Mouse (Mus musculus) forebrain, embryonic 12.5 days (tissue): ENCODE results near the gene Efhd1. TPM values are rescaled to one million over a fixed set of nuclear protein-coding genes. Genes with fewer than 3 reads are reported as not detected.
A peak's percentile ranks its signal among the peaks of the same experiment; 100 is the strongest.

Source experiments
- ATAC-seq: fragments of 200-750 bp; cut with Nextera tagmentation; 2 replicates; pipeline ENCODE4 v1.8.0; 2017; ENCODE audit warnings: moderate TSS enrichment; ENCODE audit not compliant: low FRiP score
- H3K27ac ChIP-seq: fragments of 300-500 bp; sonication (generic); 2 replicates; pipeline ENCODE4 v1.5.1; 2016; ENCODE audit warnings: mild to moderate bottlenecking
- H3K27me3 ChIP-seq: fragments of 300-500 bp; sonication (generic); 2 replicates; pipeline ENCODE4 v1.6.1; 2016; ENCODE audit warnings: mild to moderate bottlenecking
- H3K36me3 ChIP-seq: fragments of 300-500 bp; sonication (generic); replicated peaks from 2 replicates; pipeline ENCODE4 v1.6.1; 2016; ENCODE audit warnings: mild to moderate bottlenecking
- H3K4me1 ChIP-seq: fragments of 300-500 bp; sonication (generic); 2 replicates; pipeline ENCODE4 v1.6.1; 2016
- H3K4me2 ChIP-seq: fragments of 300-500 bp; sonication (generic); 2 replicates; pipeline ENCODE4 v1.6.1; 2016; ENCODE audit warnings: mild to moderate bottlenecking, moderate library complexity
- H3K4me3 ChIP-seq: fragments of 300-500 bp; sonication (generic); replicated peaks from 2 replicates; pipeline ENCODE4 v1.5.1; 2016; ENCODE audit warnings: mild to moderate bottlenecking
- H3K9ac ChIP-seq: fragments of 300-500 bp; sonication (generic); 2 replicates; pipeline ENCODE4 v1.6.1; 2016; ENCODE audit warnings: mild to moderate bottlenecking
- H3K9me3 ChIP-seq: fragments of 300-500 bp; sonication (generic); 2 replicates; pipeline ENCODE4 v1.6.1; 2016
- WGBS: fragments of 180-500 bp; shearing (Covaris S2); methylation state at CpG from one replicate; pipeline ENCODE4 v1.1.7; 2016; 5-methylcytosine and 5-hydroxymethylcytosine counted together
- polyA plus RNA-seq: library from polyadenylated mRNA; unstranded; fragments of >200 nt; fragmentation: Nextera tagmentation; extraction: Ambion mirVana; gene quantifications from 2 replicates; pipeline ENCODE4 v1.2.1, GENCODE M21; 2016

Gene Efhd1
- polyA plus RNA-seq: 1.5 and 1.6 TPM in 2 replicates

DNA sequence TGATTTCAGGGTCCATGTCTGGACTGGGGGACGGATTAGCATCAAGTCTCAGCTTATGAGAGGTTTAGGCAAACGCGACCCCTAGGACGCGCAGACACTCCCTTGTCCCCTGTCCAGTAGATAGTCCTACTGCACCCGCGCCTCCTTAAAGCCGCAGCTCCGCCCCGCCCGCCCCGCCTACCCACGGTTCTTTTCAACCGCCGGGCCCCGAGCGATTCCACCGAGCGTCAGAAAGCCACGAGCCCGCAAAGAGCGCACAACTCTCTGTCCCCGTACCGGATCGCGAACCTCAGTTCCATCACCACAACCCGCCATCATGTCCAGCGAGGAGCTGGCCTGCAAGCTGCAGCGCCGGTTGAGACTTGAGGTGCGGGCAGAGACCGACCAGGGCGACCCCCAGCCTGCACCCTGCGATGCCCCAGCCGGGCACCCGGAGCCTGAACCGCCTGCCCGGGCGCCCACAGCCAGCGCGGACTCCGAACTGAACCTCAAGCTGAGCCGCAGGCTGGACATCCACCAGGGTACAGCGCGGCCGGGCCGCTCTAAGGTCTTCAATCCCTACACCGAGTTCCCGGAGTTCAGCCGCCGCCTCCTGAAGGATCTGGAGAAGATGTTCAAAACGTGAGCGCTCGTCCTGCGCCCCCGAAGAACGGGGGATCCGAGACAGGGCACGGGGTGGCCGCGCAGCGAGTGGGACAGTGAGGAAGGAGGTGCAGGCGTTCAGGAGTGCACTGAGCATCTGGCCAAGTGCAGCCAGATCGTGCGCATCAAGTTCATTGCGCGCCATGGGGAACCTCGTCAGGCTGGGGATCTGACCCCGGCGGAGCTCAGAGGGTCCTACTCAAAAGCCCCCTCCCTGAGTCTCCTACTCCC is at the start of gene Efhd1:
Efhd1 (plus strand) TSS at position 230 of the 873 bp plus-strand sequence.
- Histone ChIP-seq H3K4me1 (peaks cover 32% of the 10 kb centered on the region), H3K27ac (no peak within 1 kb of the TSS), H3K4me2 (peak within 1 kb of the TSS; percentile 99), H3K27me3 (peaks cover 81% of the 10 kb centered on the region), H3K36me3 (no peaks in the 10 kb centered on the region), H3K9me3 (no peaks in the 10 kb centered on the region), H3K9ac (peak within 1 kb of the TSS; percentile 60), H3K4me3 (peak within 1 kb of the TSS; percentile 55)
- peak; percentile 54 for ATAC-seq
- WGBS: under 1% methylated on average over 70 of the region's 70 CpGs

DNA sequence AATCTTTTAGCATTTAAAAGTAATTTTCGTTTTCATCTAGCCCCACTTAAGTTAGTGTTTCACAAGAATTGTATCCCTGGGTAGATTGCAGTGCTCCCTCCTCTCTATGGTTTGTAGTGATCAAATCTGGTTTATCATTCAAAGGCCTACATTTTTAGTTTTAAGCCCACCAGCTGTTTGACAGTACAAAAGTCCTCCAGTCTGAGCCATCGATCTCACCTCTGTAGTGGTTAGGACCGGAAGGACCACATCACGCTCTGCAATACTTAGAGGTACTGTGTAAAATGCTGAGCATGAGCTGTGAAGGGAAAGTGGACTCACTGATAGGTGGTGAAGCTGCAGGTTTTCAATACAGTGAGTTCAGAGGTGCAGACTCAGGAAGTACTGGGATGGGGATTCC is 49.4 kb upstream of the Efhd1 start:
- no peak for ATAC-seq
- peak overlapping the region; percentile 95 for H3K9ac ChIP-seq
- 50% methylated on average over 4 of the region's 4 CpGs for WGBS

DNA sequence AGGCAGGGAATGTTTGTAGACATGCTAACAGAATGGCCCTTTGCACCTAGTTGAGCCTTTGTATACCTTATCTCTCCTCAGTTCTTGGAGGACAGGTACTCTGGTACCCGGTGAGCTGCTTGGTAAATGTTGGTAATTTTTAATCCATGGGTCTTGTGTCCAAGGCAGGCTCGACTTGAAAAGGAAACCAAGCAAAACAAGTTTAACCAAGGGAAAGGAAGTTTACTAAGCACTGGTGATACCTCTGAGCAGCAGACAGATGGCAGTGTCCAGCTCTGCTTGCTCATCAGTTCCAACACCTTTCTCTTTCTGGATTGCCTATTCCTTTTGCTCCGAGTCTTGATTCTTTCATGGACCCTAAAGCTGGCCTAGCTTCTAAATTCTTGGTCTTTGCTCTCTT is 46.2 kb upstream of the Efhd1 start:
- H3K9me3 ChIP-seq: no peaks in the 10 kb centered on the region
- H3K4me1 ChIP-seq: peaks cover 33% of the 10 kb centered on the region
- 79% methylated on average over 3 of the region's 3 CpGs for WGBS
- H3K27ac ChIP-seq: no peak overlapping the region
- no peaks in the 10 kb centered on the region for H3K27me3 ChIP-seq
- no peak overlapping the region for H3K4me2 ChIP-seq
- ATAC-seq: no peak
- no peak overlapping the region for H3K4me3 ChIP-seq
- no peak overlapping the region for H3K9ac ChIP-seq
- H3K36me3 ChIP-seq: peaks cover 40% of the 10 kb centered on the region

More for the DNA sequence above, 49.4 kb upstream of the Efhd1 start:
- peak overlapping the region; percentile 86 for H3K4me3 ChIP-seq
- peaks cover 9% of the 10 kb centered on the region for H3K36me3 ChIP-seq
- H3K27ac ChIP-seq: peak overlapping the region; percentile 98
- H3K27me3 ChIP-seq: 0 out of 2 replicates have a peak, but pooled peaks cover under 1% of the 10 kb centered on the region
- peak overlapping the region; percentile 79 for H3K4me2 ChIP-seq
- no peaks in the 10 kb centered on the region for H3K9me3 ChIP-seq
- peaks cover 34% of the 10 kb centered on the region for H3K4me1 ChIP-seq

DNA sequence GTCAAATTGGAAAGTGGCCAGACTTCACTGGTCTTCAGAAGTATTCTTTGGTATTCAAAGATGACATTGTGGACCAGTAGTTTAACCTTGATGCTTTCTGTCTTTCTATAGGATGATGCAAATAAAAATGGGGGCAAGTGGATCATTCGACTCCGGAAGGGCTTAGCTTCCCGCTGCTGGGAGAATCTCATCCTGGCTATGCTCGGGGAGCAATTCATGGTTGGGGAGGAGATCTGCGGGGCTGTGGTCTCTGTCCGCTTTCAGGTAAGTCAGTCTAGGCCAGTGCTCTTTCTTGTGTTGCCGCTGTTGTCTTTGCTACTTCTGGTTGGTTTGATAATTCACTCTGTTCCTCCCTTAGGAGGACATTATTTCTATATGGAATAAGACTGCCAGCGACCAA is 38.4 kb upstream of the Efhd1 start:
- Histone ChIP-seq H3K4me1 (no peaks in the 10 kb centered on the region), H3K27me3 (no peaks in the 10 kb centered on the region), H3K36me3 (peaks cover 97% of the 10 kb centered on the region), H3K9me3 (no peaks in the 10 kb centered on the region), H3K4me3 (no peak overlapping the region), H3K4me2 (no peak overlapping the region), H3K27ac (no peak overlapping the region), H3K9ac (no peak overlapping the region)
- ATAC-seq: no peak
- WGBS: 93% methylated on average over 8 of the region's 8 CpGs

DNA sequence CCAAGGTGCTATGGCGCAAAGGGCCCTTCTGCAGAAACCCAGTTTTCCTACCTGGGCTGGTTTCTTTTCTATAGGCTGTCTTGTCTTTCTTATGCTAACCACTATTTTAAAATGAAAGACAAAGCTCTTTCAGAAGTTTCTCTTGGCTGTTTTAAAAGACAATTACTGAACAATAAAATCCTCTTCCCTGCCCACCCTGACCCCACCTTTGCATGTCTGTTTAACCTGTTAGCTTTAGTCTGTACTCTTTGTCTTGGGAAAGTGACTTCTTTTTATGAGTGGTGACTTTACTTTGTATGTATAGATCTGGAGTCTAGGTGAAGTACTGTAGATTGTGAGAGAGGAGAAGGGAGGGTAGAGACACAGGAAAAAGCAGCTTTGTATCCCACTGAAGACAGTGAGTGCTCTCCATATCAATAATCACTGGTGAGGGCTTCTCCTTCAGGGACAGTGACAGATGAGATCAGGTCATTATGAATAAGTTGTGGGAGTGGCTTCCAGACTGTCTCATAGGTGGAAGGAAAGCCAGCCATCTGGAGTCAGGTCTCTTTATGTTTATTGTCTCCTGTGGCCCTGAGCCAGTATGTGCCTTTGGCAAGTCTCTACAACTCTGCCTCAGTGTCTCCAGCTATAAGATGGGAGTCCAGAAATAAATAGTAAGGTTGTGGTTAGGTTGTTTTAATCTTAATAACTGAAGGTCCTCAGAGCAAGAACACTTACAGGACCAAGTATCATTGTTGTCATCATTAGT is 37.6 kb upstream of the Efhd1 start:
- no peaks in the 10 kb centered on the region for H3K4me1 ChIP-seq
- H3K36me3 ChIP-seq: peaks cover 96% of the 10 kb centered on the region
- no peak for ATAC-seq
- H3K9me3 ChIP-seq: no peaks in the 10 kb centered on the region
- H3K4me3 ChIP-seq: no peak overlapping the region
- H3K27ac ChIP-seq: no peak overlapping the region
- 96% methylated on average over 1 of the region's 1 CpGs for WGBS
- H3K9ac ChIP-seq: no peak overlapping the region
- H3K27me3 ChIP-seq: no peaks in the 10 kb centered on the region
- no peak overlapping the region for H3K4me2 ChIP-seq

DNA sequence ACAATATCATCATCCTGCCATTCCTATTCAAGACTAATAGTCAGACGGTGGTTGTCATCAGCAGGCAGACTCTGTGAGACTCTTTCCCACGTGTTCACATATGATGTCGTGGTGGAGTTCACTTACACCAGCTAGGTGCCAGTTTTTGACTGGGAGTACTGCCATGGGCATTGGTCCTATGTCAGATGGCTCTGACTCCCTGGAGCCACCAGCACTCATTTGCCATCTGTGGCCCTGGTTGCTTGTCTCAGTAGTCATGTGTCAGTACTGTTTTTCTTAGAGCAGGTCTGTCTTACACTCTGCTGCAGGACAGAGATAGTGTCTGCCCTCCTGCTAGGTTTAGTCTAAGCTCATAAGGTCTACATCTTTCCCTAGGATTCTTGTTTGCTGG is 37.0 kb upstream of the Efhd1 start:
- Histone ChIP-seq H3K36me3 (peaks cover 96% of the 10 kb centered on the region), H3K27ac (no peak overlapping the region), H3K9me3 (no peaks in the 10 kb centered on the region), H3K4me2 (no peak overlapping the region), H3K27me3 (no peaks in the 10 kb centered on the region), H3K4me1 (no peaks in the 10 kb centered on the region), H3K4me3 (no peak overlapping the region), H3K9ac (no peak overlapping the region)
- ATAC-seq: no peak
- 95% methylated on average over 3 of the region's 3 CpGs for whole genome bisulfite sequencing

DNA sequence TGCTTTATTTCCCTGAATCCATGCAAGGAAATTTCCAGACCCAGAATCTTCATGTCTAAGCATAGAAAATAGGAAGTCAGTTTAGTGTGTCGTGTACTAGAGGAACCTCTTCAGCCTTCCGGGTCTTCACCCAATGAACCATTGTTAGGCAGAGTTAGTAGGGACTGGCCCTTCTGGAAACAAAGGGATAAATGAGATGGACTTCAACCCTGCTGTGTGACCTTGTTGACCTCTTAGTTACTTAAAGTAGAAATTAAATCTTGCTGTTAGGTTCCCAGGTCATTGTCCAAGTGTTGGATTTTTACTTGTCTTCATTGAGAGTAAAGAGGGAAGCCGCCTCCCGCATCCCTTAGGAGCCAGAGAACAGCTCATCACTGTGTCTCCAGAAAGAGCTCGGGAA is 33.6 kb upstream of the Efhd1 start:
- H3K9me3 ChIP-seq: no peaks in the 10 kb centered on the region
- no peaks in the 10 kb centered on the region for H3K4me1 ChIP-seq
- no peak for ATAC-seq
- H3K4me2 ChIP-seq: no peak overlapping the region
- no peak overlapping the region for H3K9ac ChIP-seq
- 65% methylated on average over 5 of the region's 5 CpGs for WGBS
- H3K27ac ChIP-seq: no peak overlapping the region
- H3K27me3 ChIP-seq: no peaks in the 10 kb centered on the region
- H3K36me3 ChIP-seq: peaks cover 95% of the 10 kb centered on the region
- H3K4me3 ChIP-seq: no peak overlapping the region

DNA sequence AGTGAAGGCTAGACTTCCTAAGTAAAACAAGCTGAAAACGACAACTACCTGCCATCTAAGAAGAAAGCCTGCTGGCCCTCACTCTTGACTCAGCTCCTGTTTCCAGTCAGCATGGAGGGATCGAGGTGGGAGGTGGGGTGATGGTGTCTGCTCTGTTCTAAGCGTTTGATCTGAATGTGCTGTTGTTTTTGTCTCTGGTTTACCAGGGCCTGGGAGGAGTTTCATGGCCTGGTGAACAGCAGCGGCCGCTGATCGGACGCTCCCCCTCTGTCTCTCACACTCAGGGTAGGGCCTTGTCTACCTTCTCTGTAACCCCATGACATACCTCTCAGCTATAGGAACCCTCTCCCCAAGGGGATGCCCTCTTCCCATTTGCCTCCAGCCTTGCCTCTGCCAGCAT is 32.0 kb upstream of the Efhd1 start:
- H3K4me1 ChIP-seq: no peaks in the 10 kb centered on the region
- peaks cover 94% of the 10 kb centered on the region for H3K36me3 ChIP-seq
- no peak overlapping the region for H3K4me2 ChIP-seq
- no peak overlapping the region for H3K4me3 ChIP-seq
- no peaks in the 10 kb centered on the region for H3K9me3 ChIP-seq
- no peaks in the 10 kb centered on the region for H3K27me3 ChIP-seq
- H3K27ac ChIP-seq: no peak overlapping the region
- 82% methylated on average over 7 of the region's 7 CpGs for WGBS
- H3K9ac ChIP-seq: no peak overlapping the region
- ATAC-seq: no peak

DNA sequence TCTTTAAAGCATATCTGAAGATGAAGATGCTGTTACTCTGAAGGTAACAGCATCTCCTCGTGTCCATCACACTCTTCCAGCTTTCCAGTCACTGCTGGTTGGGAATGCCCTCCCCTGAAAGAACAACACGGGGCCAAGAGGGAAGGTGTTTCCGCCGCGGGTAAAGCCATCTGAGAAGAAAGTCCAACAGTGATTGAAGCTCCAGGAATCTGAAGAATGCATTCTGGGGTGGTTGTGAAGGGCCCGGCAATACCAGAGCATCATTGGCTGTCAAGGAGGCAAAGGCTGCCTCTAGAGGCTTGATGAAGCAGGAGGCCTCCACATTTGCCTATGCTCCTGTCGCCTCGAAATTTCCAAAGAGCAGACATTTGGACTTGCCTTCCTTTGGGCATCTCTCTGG is 25.1 kb upstream of the Efhd1 start:
- WGBS: 77% methylated on average over 8 of the region's 8 CpGs
- Histone ChIP-seq H3K27ac (no peak overlapping the region), H3K27me3 (no peaks in the 10 kb centered on the region), H3K9me3 (no peaks in the 10 kb centered on the region), H3K4me3 (no peak overlapping the region), H3K4me1 (no peaks in the 10 kb centered on the region), H3K4me2 (no peak overlapping the region), H3K9ac (no peak overlapping the region), H3K36me3 (peaks cover 53% of the 10 kb centered on the region)
- ATAC-seq: no peak

DNA sequence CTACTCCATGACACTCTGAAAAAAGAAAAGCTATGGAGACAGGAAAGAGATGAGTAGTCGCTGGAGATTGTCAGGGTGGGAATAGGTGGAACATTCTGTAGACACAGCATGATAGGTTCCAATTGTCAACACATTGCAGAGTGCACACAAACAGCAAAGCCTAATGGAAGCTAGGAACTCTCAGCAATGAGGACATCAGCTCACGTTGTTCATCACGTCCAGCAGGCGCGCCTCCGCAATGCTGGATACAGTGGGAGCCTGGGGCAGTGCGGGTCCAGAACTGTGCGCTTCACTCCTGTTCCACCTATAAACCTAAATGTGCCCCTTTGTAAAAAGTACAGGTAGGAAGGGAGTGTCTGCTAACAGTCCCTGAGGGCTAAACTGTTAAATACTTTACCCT is 21.1 kb upstream of the Efhd1 start:
- Histone ChIP-seq H3K9me3 (no peaks in the 10 kb centered on the region), H3K9ac (no peak overlapping the region), H3K4me3 (no peak overlapping the region), H3K4me1 (no peaks in the 10 kb centered on the region), H3K27me3 (no peaks in the 10 kb centered on the region), H3K4me2 (no peak overlapping the region), H3K36me3 (peaks cover 18% of the 10 kb centered on the region), H3K27ac (no peak overlapping the region)
- WGBS: 91% methylated on average over 8 of the region's 8 CpGs
- no peak for ATAC-seq

DNA sequence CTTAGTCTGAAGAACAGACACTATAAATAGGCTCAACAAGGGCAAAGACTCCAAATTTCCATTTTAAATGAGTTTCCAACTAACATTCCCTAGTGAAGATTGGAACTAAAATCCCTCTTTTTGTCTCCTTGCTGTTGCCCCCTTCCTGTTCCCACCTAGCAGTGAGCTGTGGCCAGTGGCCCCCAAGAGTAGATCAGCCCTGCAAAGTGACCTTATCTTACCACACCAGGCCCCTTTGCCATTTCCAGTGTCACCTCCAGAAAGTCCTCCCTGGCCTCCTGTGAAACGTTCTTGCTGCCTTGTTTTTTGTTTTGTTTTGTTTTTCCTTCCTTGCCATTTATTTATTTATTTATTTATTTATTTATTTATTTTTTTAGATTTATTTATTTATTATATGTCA is 18.7 kb upstream of the Efhd1 start:
- no peak overlapping the region for H3K4me2 ChIP-seq
- 44% methylated on average over 1 of the region's 1 CpGs for WGBS

DNA sequence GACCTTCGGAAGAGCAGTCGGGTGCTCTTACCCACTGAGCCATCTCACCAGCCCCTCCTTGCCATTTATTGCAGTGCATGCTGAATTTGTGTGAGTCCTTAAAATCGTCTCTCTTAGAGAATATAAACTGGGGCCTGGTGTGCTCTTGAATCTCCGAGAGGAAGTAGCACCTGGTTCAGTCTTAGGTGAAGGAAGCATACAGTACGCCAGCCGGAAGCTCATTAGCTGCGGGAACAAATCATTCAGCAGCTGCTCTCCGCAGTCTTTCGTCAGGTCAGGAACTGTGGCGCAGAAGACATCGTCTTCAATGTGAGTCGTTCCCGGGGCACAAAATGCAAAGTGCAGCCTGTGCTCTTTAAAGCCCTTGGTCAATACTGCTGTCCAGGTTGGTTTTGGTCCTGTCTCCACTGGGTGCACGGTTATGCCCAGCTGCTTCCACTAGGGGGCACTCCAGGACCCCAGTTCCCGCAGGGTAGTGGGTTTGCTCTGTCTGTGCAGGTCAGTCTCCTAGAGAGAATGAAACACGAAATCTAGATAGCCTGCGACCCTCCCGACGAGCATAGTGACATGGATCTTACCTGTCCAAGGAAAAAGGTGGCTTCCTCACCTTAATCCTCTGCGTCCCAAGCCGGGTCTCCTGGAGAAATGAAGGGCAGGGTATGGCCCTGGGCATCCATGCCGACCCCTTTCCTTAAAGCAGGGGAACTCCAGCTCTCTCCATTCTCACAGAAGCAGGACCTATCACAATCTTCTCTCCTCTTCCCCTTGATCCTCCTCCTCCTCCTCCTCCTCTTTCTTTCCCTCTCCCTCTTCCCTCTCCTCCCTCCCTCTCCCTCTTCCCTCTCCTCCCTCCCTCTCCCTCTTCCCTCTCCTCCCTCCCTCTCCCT is 18.0 kb upstream of the Efhd1 start:
- peak; percentile 87 for ATAC-seq
- Histone ChIP-seq H3K9me3 (no peaks in the 10 kb centered on the region), H3K27me3 (no peaks in the 10 kb centered on the region), H3K9ac (no peak overlapping the region), H3K4me3 (no peak overlapping the region), H3K4me2 (peak overlapping the region; percentile 31), H3K36me3 (no peaks in the 10 kb centered on the region), H3K4me1 (no peaks in the 10 kb centered on the region), H3K27ac (no peak overlapping the region)
- 26% methylated on average over 22 of the region's 22 CpGs for WGBS

More for the DNA sequence above, 18.7 kb upstream of the Efhd1 start:
- H3K4me1 ChIP-seq: no peaks in the 10 kb centered on the region
- H3K36me3 ChIP-seq: no peaks in the 10 kb centered on the region
- H3K27ac ChIP-seq: no peak overlapping the region
- no peaks in the 10 kb centered on the region for H3K27me3 ChIP-seq
- ATAC-seq: no peak
- H3K4me3 ChIP-seq: no peak overlapping the region
- H3K9ac ChIP-seq: no peak overlapping the region
- no peaks in the 10 kb centered on the region for H3K9me3 ChIP-seq
